Mouse (Mus musculus) neural tube, embryonic 15.5 days (tissue): ENCODE results near the gene Gm9376. TPM values are rescaled to one million over a fixed set of nuclear protein-coding genes. Genes with fewer than 3 reads are reported as not detected.

Source experiments
- microRNA-seq: library from miRNA; unstranded; fragments of <30 nt; microRNA quantifications from one replicate; pipeline ENCODE4, GENCODE M21; 2017
- polyA plus RNA-seq: library from polyadenylated mRNA; unstranded; fragments of >200 nt; fragmentation: Nextera tagmentation; extraction: Ambion mirVana; gene quantifications from 2 replicates; pipeline ENCODE4 v1.2.1, GENCODE M21; 2015

Gene Gm9376
- polyA plus RNA-seq, 1 experiment from 2014 or later: not detected

Small RNA genes within 50 kb of the gene (microRNA-seq; reads per million reads assigned to microRNA genes)
- not detected for gene Mir6241

Other genes starting within 250 kb of the Gm9376 start
- 0.84 and 0.86 TPM in 2 replicates for gene Dct, start 214.7 kb upstream of the Gm9376 start, polyA plus RNA-seq
- 16.5 and 19.5 TPM in 2 replicates for gene Tgds, start 134.2 kb upstream of the Gm9376 start, polyA plus RNA-seq
- gene Gpr180, start 129.8 kb upstream of the Gm9376 start, polyA plus RNA-seq: 48.7 and 51.7 TPM in 2 replicates
- 2.8 and 3.7 TPM in 2 replicates for gene Sox21, start 29.9 kb upstream of the Gm9376 start, polyA plus RNA-seq